Mouse (Mus musculus) G1E-ER4 (cell line): ENCODE data around the gene Eif4e2. TPM values are rescaled to one million over a fixed set of nuclear protein-coding genes. Genes with fewer than 3 reads are reported as not detected.

ENCODE experiments used
- GATA1 ChIP-seq: IDR thresholded peaks from one replicate; pipeline ENCODE4 v1.8.0; 2012; ENCODE audit warnings: low read length, inconsistent platforms
- polyA plus RNA-seq: library from polyadenylated mRNA; stranded (reverse); fragments of >175 nt; gene quantifications from 2 replicates; pipeline ENCODE4 v1.2.3, GENCODE M21; 2012

Eif4e2 gene
- polyA plus RNA-seq, 1 experiment = 39.3 TPM

DNA sequence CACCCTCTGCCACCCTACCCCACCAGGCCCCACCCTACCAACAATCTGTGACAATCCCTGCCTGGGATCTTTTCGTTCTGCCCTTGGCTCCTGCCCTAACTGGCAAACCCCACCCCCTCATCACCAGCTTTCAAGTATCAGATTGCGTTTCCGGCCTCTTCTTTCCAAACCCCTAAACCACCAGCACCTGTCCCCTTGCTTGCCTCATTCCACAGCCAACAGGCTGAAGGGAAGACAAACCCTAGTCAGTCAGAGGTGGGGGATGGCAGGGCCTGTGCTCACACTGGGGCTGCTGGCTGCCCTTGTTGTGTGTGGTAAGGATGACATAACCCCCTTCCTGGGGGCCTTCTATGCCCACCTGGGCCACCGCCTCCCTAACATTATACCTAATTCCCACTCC is 23.3 kb upstream of the Eif4e2 start, which contains the start of gene Chrnd:
Gene Chrnd (plus strand): TSS at position 179 of the 400 bp plus-strand sequence.
- no peak for TF ChIP-seq GATA1

DNA sequence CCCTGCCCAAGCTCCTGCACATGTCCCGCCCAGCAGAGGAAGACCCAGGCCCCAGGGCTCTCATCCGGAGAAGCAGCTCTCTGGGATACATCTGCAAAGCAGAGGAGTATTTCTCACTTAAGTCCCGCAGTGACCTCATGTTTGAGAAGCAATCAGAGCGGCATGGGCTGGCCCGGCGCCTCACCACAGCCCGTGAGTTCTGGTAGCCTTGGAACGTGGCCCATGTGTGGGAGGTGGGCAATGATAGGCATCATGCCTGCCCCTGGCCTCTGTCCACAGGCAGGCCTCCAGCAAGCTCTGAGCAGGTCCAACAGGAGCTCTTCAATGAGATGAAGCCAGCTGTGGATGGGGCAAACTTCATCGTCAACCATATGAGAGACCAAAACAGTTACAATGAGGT is 16.4 kb upstream of the Eif4e2 start:
- TF ChIP-seq GATA1 = no peak

DNA sequence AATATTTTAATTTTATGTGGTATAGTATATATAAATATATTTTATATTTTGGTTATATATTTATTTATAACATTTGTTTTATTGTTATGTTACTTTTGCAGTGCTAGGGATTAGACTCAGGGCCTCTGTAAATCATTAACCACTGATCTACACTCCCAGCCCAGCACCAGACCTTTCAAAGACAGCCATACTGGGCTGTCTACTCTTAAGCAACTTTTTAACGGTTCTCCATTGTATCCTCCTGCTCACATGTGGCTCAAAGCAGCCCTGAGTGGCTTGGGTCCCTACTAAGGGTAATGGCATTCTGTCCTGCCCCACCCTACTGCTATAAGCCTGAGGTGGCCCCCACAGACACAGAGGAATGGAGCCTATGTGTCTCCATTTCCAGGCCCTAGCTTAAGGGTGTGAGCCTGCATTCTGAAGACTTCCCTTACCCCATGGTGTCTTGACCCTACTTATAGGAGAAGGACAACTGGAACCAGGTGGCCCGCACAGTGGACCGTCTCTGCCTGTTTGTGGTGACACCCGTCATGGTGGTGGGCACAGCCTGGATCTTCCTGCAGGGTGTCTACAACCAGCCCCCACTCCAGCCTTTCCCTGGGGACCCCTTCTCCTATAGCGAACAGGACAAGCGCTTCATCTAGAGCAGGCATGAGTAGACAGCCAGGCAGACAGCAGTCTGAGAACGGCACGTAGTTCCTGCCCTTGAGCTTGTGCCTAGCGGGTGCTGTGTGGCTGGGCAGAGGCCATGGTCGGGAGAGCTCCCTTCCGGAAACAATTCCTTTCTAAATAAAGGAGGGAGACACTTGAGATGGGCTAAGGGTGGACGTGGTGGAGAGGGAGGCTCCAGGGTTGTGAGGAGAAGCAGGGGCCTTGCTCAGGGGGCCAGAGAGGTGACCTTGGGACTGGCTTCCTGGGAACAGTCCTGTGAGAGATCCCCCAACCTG is 15.3 kb upstream of the Eif4e2 start:
- no peak for TF ChIP-seq GATA1

DNA sequence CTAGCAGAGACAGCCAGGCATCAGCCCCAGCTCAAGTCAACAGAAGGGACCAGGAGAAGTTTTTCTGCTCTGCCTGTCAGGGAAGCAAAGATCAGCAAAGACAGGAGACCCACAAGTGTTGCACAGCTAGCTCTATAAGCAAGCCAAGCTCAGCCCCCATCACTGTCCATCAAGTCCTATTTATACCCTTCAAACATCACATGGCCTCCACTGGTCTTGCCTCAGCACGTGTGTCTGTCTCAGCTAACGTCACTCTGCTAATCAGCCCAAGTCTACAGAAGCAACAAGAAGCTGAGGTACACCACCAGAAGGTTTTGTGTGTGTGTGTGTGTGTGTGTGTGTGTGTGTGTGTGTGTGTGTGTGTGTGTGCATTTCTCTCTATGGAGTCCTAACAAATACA is 12.9 kb upstream of the Eif4e2 start:
- TF ChIP-seq GATA1 = no peak

- no peak for TF ChIP-seq GATA1
Measured at GRCm38 (mm10) chr1:87201848-87202247, 11.9 kb upstream of the Eif4e2 start.

- no peak for TF ChIP-seq GATA1
Measured at GRCm38 (mm10) chr1:87203779-87204178, 9.9 kb upstream of the Eif4e2 start.

DNA sequence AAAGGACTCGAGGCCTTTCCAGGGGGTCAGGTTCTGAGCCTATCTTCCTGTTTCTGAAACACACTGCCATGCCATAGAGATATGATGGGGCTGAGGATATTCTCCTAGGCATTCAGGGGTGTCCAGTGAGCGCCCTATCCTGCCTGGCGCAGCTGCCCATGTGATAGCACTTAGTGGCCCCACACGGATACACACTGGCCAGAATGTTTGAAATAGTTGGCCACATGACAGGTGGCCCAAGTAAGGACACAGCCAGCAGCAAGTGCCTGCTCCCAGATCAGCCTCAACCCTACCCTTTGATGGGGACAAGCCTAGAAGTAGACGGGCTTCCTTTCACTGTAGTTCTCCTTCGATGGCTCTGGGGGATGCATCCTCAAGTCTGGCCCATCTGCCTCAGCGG is 9.2 kb upstream of the Eif4e2 start, which contains the start of gene Chrng:
Gene Chrng (plus strand): TSS at position 193 of the 400 bp plus-strand sequence.
- TF ChIP-seq GATA1 = no peak

- TF ChIP-seq GATA1 = no peak
Measured at GRCm38 (mm10) chr1:87205038-87205437, 8.7 kb upstream of the Eif4e2 start.

DNA sequence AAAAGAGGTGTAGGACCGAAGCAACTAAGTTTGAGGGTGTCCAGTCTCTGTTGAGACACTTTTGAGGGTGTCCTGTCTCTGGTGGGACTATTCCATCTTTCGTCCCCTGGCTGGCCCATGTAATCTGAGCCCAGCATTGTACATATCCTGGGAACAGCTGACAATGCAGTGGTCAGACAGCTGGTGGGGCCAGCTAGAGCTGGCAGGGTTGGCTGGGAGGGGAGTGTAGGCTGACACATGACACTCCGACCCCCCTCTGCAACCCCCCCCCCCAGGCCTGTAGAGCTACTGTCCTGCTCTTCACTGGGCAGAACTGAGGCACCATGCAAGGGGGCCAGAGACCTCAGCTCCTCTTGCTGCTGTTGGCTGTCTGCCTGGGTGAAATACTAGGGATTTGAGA is 8.2 kb upstream of the Eif4e2 start:
- TF ChIP-seq GATA1 = no peak

DNA sequence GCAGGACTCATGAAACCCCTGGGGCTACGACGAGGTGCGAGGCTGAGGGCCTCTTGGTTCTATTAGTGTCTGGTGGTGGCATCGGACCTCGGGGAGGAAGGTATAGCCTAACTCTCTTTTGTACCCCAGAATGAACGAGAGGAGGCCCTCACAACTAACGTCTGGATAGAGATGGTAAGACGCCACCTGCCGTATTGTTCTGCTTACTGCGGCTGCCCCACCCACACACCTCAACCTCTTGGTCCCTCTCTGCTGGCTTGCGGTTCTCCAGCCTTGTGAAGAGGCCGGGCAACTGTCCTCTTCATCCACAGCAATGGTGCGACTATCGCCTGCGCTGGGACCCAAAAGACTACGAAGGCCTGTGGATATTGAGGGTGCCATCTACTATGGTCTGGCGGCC is 7.4 kb upstream of the Eif4e2 start:
- TF ChIP-seq GATA1 = no peak

DNA sequence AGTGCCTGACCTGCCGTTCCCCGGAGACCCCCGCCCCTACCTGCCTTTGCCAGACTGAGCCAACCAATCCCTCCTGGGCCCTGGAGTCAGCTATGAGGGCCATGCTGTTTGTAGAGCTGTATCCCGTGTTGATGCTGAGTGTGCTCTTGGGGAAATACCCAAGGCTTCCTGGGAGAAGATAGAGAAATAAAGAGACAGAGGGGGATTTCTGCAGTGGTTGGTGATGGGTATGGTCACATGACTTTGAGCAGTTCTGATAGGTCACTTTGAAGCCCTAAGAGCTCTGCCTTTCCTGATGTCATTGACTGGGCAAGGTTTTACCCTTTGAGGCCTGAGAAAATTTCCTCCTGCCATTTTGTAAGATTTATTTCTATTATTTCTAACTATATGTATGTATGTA is 2.3 kb upstream of the Eif4e2 start:
- TF ChIP-seq GATA1 = no peak

DNA sequence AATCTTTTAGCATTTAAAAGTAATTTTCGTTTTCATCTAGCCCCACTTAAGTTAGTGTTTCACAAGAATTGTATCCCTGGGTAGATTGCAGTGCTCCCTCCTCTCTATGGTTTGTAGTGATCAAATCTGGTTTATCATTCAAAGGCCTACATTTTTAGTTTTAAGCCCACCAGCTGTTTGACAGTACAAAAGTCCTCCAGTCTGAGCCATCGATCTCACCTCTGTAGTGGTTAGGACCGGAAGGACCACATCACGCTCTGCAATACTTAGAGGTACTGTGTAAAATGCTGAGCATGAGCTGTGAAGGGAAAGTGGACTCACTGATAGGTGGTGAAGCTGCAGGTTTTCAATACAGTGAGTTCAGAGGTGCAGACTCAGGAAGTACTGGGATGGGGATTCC is 1.0 kb downstream of the Eif4e2 start:
- TF ChIP-seq GATA1 = no peak

DNA sequence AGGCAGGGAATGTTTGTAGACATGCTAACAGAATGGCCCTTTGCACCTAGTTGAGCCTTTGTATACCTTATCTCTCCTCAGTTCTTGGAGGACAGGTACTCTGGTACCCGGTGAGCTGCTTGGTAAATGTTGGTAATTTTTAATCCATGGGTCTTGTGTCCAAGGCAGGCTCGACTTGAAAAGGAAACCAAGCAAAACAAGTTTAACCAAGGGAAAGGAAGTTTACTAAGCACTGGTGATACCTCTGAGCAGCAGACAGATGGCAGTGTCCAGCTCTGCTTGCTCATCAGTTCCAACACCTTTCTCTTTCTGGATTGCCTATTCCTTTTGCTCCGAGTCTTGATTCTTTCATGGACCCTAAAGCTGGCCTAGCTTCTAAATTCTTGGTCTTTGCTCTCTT is 4.2 kb downstream of the Eif4e2 start:
- TF ChIP-seq GATA1 = no peak

DNA sequence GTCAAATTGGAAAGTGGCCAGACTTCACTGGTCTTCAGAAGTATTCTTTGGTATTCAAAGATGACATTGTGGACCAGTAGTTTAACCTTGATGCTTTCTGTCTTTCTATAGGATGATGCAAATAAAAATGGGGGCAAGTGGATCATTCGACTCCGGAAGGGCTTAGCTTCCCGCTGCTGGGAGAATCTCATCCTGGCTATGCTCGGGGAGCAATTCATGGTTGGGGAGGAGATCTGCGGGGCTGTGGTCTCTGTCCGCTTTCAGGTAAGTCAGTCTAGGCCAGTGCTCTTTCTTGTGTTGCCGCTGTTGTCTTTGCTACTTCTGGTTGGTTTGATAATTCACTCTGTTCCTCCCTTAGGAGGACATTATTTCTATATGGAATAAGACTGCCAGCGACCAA is 12.0 kb downstream of the Eif4e2 start:
- no peak for TF ChIP-seq GATA1

DNA sequence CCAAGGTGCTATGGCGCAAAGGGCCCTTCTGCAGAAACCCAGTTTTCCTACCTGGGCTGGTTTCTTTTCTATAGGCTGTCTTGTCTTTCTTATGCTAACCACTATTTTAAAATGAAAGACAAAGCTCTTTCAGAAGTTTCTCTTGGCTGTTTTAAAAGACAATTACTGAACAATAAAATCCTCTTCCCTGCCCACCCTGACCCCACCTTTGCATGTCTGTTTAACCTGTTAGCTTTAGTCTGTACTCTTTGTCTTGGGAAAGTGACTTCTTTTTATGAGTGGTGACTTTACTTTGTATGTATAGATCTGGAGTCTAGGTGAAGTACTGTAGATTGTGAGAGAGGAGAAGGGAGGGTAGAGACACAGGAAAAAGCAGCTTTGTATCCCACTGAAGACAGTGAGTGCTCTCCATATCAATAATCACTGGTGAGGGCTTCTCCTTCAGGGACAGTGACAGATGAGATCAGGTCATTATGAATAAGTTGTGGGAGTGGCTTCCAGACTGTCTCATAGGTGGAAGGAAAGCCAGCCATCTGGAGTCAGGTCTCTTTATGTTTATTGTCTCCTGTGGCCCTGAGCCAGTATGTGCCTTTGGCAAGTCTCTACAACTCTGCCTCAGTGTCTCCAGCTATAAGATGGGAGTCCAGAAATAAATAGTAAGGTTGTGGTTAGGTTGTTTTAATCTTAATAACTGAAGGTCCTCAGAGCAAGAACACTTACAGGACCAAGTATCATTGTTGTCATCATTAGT is 12.9 kb downstream of the Eif4e2 start:
- TF ChIP-seq GATA1 = no peak

GRCm38 (mm10) chr1:87227160-87227550 is 13.4 kb downstream of the Eif4e2 start:
- TF ChIP-seq GATA1 = no peak

DNA sequence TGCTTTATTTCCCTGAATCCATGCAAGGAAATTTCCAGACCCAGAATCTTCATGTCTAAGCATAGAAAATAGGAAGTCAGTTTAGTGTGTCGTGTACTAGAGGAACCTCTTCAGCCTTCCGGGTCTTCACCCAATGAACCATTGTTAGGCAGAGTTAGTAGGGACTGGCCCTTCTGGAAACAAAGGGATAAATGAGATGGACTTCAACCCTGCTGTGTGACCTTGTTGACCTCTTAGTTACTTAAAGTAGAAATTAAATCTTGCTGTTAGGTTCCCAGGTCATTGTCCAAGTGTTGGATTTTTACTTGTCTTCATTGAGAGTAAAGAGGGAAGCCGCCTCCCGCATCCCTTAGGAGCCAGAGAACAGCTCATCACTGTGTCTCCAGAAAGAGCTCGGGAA is 16.9 kb downstream of the Eif4e2 start:
- TF ChIP-seq GATA1 = no peak

DNA sequence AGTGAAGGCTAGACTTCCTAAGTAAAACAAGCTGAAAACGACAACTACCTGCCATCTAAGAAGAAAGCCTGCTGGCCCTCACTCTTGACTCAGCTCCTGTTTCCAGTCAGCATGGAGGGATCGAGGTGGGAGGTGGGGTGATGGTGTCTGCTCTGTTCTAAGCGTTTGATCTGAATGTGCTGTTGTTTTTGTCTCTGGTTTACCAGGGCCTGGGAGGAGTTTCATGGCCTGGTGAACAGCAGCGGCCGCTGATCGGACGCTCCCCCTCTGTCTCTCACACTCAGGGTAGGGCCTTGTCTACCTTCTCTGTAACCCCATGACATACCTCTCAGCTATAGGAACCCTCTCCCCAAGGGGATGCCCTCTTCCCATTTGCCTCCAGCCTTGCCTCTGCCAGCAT is 18.5 kb downstream of the Eif4e2 start:
- no peak for TF ChIP-seq GATA1
